Mouse (Mus musculus): Measurements from ENCODE around the gene Dsn1. TPM values are rescaled to one million over a fixed set of nuclear protein-coding genes. Genes with fewer than 3 reads are reported as not detected.

Dsn1 gene
- polyA plus RNA-seq, 1 experiment from 2014 or later: 37.9 TPM

DNA sequence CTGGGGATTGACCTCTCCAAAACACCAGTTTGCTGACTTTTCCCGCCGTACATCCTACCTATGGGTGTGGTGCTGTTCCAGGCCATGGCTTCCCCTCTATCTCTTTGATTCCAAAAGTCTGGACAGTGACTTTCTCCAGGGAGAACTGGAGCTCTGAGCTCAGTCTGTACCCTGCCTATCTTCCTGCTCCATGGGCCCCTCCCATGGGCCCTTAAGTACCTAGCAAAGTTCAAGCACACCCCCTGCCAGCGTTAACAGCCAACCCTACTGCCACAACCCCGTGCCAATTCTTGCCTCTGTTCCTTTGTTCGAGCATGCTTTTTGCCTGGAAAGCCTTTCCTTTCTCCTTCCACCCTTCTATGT is 261 bp upstream of the Dsn1 start:
- H3K9me3 ChIP-seq (ENCODE audit: low read length): no peaks in the 10 kb centered on the region
- peak overlapping the region; percentile 92 for H3K9ac ChIP-seq (replicated peaks; ENCODE audit: low read length)
- peak; percentile 42; the same call in 1 of the 2 replicates for ATAC-seq (ENCODE audit: low FRiP score, low TSS enrichment)
- peaks cover 12% of the 10 kb centered on the region; the same call in 1 of the 2 replicates for H3K36me3 ChIP-seq (ENCODE audit: insufficient read depth, low read length)
- peaks cover 18% of the 10 kb centered on the region for H3K4me1 ChIP-seq (ENCODE audit: insufficient read depth, low read length)
- H3K27me3 ChIP-seq (ENCODE audit: insufficient read depth, low read length): no peaks in the 10 kb centered on the region
- WGBS: 32% methylated on average over 5 of the region's 5 CpGs
- peak overlapping the region; percentile 79 for H3K27ac ChIP-seq (ENCODE audit: low read length)
- H3K4me3 ChIP-seq (ENCODE audit: low read length): peak overlapping the region; percentile 94
- H3K4me2 ChIP-seq (replicated peaks; ENCODE audit: low read depth, low read length): peak overlapping the region; percentile 78

DNA sequence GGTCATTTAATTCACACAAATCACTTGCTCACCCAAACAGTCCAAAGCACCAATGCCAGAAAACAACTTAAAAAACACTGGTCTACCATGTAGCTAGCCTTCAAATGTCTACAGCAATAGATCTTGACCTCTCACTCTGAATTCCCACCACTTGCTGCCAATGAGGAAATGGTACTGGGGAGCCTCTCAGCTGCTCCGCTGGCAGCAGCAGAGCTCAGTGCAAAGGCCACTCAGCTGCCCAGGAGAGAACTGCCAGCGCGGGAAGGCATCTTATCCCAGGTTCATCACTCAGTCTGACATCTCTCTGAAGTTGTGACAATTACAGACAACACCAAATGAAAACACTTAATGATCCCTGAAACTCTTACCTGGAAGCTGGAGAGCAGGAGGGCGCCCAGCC is 4.6 kb downstream of the Dsn1 start:
- Histone ChIP-seq H3K27me3 (ENCODE audit: insufficient read depth, low read length) (no peaks in the 10 kb centered on the region), H3K4me1 (ENCODE audit: insufficient read depth, low read length) (peaks cover 10% of the 10 kb centered on the region), H3K4me3 (ENCODE audit: low read length) (no peak overlapping the region), H3K9ac (replicated peaks; ENCODE audit: low read length) (no peak overlapping the region), H3K9me3 (ENCODE audit: low read length) (no peaks in the 10 kb centered on the region), H3K27ac (ENCODE audit: low read length) (no peak overlapping the region), H3K36me3 (ENCODE audit: insufficient read depth, low read length) (peaks cover 27% of the 10 kb centered on the region), H3K4me2 (replicated peaks; ENCODE audit: low read depth, low read length) (no peak overlapping the region)
- no peak for ATAC-seq (ENCODE audit: low FRiP score, low TSS enrichment)
- 88% methylated on average over 4 of the region's 4 CpGs for WGBS

DNA sequence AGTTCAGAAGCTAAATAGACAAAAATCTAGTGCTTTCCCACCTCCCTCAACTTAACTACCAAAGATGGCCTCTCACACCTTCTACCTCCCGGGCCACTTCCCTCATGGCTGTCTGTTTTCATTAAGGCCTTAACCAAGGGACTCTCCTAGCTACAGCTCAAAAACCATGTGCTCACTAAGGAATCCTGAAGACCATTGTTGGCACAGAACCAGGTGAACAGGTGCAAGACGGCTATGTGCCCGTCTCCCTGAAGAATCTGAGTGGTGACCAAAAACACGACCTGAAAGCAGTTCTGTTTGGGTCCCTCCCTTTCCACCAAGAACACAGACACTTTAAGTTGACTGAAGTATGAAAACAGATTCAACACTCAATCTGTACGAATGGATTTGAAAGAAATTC is 8.7 kb downstream of the Dsn1 start:
- H3K27me3 ChIP-seq (ENCODE audit: insufficient read depth, low read length): no peaks in the 10 kb centered on the region
- no peak overlapping the region for H3K9ac ChIP-seq (replicated peaks; ENCODE audit: low read length)
- H3K36me3 ChIP-seq (ENCODE audit: insufficient read depth, low read length): peaks cover 38% of the 10 kb centered on the region
- no peaks in the 10 kb centered on the region for H3K9me3 ChIP-seq (ENCODE audit: low read length)
- no peaks in the 10 kb centered on the region for H3K4me1 ChIP-seq (ENCODE audit: insufficient read depth, low read length)
- no peak overlapping the region for H3K4me3 ChIP-seq (ENCODE audit: low read length)
- H3K4me2 ChIP-seq (replicated peaks; ENCODE audit: low read depth, low read length): no peak overlapping the region
- 85% methylated on average over 5 of the region's 5 CpGs for WGBS
- ATAC-seq (ENCODE audit: low FRiP score, low TSS enrichment): no peak
- H3K27ac ChIP-seq (ENCODE audit: low read length): no peak overlapping the region

DNA sequence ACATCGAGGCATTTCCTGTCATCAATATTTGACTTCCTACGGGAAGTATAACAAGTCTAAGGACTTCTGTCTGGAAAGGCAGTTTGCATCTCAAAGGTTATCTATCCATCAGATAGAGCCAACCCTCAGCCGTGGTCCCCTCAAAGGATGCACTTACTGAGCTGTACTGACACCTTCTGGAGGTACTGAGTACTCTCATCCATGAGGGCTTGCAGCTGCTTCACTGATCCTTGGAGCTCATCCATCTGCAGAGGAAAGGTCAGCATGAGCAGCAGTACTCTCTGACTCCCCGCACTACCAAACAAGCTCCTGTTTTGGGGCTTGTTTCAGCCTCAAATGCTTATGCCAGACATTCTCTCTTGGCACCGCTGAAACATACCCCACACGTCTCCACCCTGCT is 10.4 kb downstream of the Dsn1 start:
- ATAC-seq (ENCODE audit: low FRiP score, low TSS enrichment): no peak
- no peak overlapping the region for H3K27ac ChIP-seq (ENCODE audit: low read length)
- H3K36me3 ChIP-seq (ENCODE audit: insufficient read depth, low read length): peaks cover 38% of the 10 kb centered on the region
- H3K4me1 ChIP-seq (ENCODE audit: insufficient read depth, low read length): no peaks in the 10 kb centered on the region
- no peak overlapping the region for H3K4me3 ChIP-seq (ENCODE audit: low read length)
- H3K27me3 ChIP-seq (ENCODE audit: insufficient read depth, low read length): no peaks in the 10 kb centered on the region
- no peaks in the 10 kb centered on the region for H3K9me3 ChIP-seq (ENCODE audit: low read length)
- H3K4me2 ChIP-seq (replicated peaks; ENCODE audit: low read depth, low read length): no peak overlapping the region
- H3K9ac ChIP-seq (replicated peaks; ENCODE audit: low read length): no peak overlapping the region
- 52% methylated on average over 6 of the region's 6 CpGs for WGBS

DNA sequence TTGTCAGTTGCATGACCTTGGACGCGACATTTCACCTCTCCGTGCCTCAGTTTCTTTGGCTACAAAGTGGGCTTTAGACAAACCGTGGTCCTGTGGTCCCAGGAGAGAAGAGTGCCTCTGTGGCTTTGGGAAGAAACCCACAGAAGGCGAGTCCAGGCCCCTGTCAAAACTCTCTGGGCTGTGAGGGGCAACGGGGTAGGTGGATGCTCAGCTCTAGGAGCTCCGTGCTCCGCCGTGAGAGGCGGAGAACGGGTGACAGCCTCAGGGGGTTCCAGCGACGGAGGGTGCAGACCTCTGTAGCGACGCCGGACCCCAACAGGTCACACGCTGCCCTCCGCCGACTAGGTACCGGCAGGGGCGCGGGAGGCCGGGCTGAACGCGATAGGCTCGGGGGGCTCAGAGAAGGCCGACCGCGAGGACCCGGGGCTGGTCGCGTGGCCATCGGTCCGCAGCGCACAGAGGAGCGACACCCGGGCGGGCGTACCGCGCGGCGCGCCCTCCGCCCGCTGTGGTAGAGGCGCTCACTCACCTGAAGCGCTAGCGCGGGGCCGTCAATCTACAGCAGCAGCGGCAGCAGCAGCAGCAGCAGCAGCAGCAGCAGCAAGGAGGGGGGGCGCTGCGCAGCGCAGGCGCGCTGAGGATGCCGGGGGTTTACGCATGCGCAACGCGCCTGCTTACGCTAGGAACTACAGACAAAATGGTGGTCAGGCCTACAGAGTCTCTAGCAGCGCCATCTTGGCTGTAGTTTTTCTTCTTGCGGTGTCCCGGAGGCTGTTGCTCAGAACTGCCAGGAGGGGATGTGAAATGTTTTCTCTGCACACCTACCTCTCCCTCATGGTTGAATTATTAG is 15.3 kb downstream of the Dsn1 start, which contains the start of gene Ndrg3:
Ndrg3 (minus strand) TSS at position 587 of the 850 bp plus-strand sequence.
- Histone ChIP-seq H3K36me3 (ENCODE audit: insufficient read depth, low read length) (peaks cover 22% of the 10 kb centered on the region), H3K4me2 (replicated peaks; ENCODE audit: low read depth, low read length) (peak within 1 kb of the TSS; percentile 79), H3K27ac (ENCODE audit: low read length) (peak within 1 kb of the TSS; percentile 75; the same call in 1 of the 2 replicates), H3K4me1 (ENCODE audit: insufficient read depth, low read length) (peaks cover 14% of the 10 kb centered on the region), H3K27me3 (ENCODE audit: insufficient read depth, low read length) (no peaks in the 10 kb centered on the region), H3K9me3 (ENCODE audit: low read length) (no peaks in the 10 kb centered on the region), H3K9ac (replicated peaks; ENCODE audit: low read length) (peak within 1 kb of the TSS; percentile 90), H3K4me3 (ENCODE audit: low read length) (peak within 1 kb of the TSS; percentile 93)
- ATAC-seq (ENCODE audit: low FRiP score, low TSS enrichment): peak; percentile 96
- under 1% methylated on average over 66 of the region's 66 CpGs for WGBS

DNA sequence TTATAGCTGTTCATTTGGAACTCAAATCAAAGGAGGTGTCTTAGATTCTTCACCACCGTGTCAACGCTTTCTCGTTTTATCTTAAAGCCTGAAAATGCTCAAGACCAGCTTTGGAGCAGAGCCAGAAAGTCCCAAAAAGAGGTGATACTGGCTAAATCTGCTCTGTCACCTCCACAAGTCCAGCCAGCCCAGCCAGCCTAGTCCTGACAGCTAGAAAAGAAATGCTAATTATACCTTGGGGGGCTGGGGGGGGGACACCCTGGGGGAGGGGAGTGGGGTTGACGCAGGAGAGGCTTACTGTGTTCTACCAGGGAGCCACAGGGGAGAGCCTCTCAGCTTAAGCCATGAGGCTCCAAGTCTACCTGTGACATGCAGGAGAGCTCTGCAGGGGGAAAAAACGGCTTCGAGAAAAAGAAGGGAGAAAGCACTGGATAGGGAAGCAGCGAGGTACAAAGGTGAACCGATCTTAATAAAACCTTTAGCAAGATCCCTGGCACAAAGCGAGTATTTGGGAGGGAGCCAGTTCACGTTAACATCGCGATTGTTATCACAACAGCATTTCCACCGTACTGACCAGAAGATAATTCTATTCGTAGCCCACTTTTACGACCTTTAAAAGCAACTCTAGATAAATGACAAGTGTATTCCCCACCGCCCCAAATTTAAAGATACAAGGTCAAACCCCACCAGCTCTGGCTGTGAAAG is 16.1 kb downstream of the Dsn1 start:
- Histone ChIP-seq H3K4me3 (ENCODE audit: low read length) (peak overlapping the region; percentile 93), H3K9me3 (ENCODE audit: low read length) (no peaks in the 10 kb centered on the region), H3K4me1 (ENCODE audit: insufficient read depth, low read length) (peaks cover 14% of the 10 kb centered on the region), H3K27ac (ENCODE audit: low read length) (no peak overlapping the region), H3K27me3 (ENCODE audit: insufficient read depth, low read length) (no peaks in the 10 kb centered on the region), H3K9ac (replicated peaks; ENCODE audit: low read length) (peak overlapping the region; percentile 90), H3K4me2 (replicated peaks; ENCODE audit: low read depth, low read length) (peak overlapping the region; percentile 79), H3K36me3 (ENCODE audit: insufficient read depth, low read length) (peaks cover 16% of the 10 kb centered on the region)
- 0 out of 2 replicates have a peak, but pooled peaks have one; percentile 22 for ATAC-seq (ENCODE audit: low FRiP score, low TSS enrichment)
- WGBS: 6% methylated on average over 16 of the region's 16 CpGs

DNA sequence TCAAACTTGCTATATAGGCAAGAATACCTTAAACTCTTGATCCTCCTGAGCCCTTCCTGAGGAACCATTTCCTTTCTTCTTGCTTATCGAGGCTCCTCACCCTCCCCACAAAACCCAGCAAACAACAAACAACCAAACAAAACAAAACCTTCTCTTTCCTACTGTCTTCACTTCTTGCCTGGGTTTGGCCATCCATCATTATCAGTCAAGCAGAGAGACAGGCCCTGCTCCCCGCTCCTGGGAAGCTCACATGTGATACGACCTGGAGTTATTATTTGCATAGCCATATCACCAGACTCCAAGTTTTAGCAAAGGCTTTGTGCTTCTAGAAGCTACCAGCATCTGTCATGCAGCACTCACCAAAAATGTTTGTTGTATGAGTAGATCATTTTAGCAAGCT is 19.6 kb downstream of the Dsn1 start:
- Histone ChIP-seq H3K27ac (ENCODE audit: low read length) (no peak overlapping the region), H3K9ac (replicated peaks; ENCODE audit: low read length) (no peak overlapping the region), H3K27me3 (ENCODE audit: insufficient read depth, low read length) (no peaks in the 10 kb centered on the region), H3K4me2 (replicated peaks; ENCODE audit: low read depth, low read length) (no peak overlapping the region), H3K36me3 (ENCODE audit: insufficient read depth, low read length) (no peaks in the 10 kb centered on the region), H3K9me3 (ENCODE audit: low read length) (no peaks in the 10 kb centered on the region), H3K4me3 (ENCODE audit: low read length) (no peak overlapping the region), H3K4me1 (ENCODE audit: insufficient read depth, low read length) (peaks cover 21% of the 10 kb centered on the region)
- no peak for ATAC-seq (ENCODE audit: low FRiP score, low TSS enrichment)
- WGBS: 59% methylated on average over 3 of the region's 3 CpGs

DNA sequence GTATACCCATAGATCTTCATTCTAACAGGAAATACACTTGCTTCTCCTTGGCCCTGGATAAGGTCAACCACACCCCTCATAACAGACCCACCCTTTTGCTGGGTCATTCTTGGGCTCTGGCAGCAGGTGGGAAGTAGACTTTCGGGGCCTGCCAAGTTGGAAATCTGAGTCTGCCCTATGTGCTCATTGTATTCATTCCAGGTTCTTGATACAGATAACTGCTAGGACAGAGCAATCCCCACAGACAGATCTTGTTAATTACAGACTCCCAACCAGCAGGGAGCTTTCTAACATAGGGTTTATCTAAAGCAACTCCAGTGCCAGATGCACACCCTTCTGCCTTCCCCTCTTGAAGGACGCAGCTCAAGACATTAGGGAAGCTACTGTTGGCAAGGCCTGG is 24.1 kb downstream of the Dsn1 start:
- no peak overlapping the region for H3K4me3 ChIP-seq (ENCODE audit: low read length)
- 81% methylated on average over 2 of the region's 2 CpGs for WGBS
- ATAC-seq (ENCODE audit: low FRiP score, low TSS enrichment): no peak
- no peaks in the 10 kb centered on the region for H3K9me3 ChIP-seq (ENCODE audit: low read length)
- H3K27me3 ChIP-seq (ENCODE audit: insufficient read depth, low read length): no peaks in the 10 kb centered on the region
- no peak overlapping the region for H3K9ac ChIP-seq (replicated peaks; ENCODE audit: low read length)
- H3K4me1 ChIP-seq (ENCODE audit: insufficient read depth, low read length): peaks cover 9% of the 10 kb centered on the region
- H3K27ac ChIP-seq (ENCODE audit: low read length): no peak overlapping the region
- H3K4me2 ChIP-seq (replicated peaks; ENCODE audit: low read depth, low read length): no peak overlapping the region
- no peaks in the 10 kb centered on the region for H3K36me3 ChIP-seq (ENCODE audit: insufficient read depth, low read length)

DNA sequence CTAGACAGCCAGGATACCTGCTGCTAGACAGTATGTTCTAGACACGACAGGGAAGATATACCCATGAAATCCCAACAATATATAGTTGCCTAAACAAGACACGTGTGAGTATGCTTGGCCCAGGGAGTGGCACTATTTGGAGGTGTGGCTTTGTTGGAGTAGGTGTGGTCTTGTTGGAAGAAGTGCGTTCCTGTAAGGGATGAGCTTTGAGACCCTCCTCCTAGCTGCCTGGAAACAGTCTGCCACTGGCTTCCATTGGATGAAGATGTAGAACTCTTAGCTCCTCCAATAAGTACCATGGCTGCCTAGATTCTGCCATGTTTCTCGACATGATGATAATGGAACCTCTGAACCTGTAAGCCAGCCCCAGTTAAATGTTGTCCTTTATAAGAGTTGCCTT is 25.7 kb downstream of the Dsn1 start:
- Histone ChIP-seq H3K27me3 (ENCODE audit: insufficient read depth, low read length) (no peaks in the 10 kb centered on the region), H3K4me1 (ENCODE audit: insufficient read depth, low read length) (peaks cover 12% of the 10 kb centered on the region), H3K4me2 (replicated peaks; ENCODE audit: low read depth, low read length) (no peak overlapping the region), H3K9me3 (ENCODE audit: low read length) (no peaks in the 10 kb centered on the region), H3K36me3 (ENCODE audit: insufficient read depth, low read length) (no peaks in the 10 kb centered on the region), H3K4me3 (ENCODE audit: low read length) (no peak overlapping the region), H3K27ac (ENCODE audit: low read length) (no peak overlapping the region), H3K9ac (replicated peaks; ENCODE audit: low read length) (no peak overlapping the region)
- no peak for ATAC-seq (ENCODE audit: low FRiP score, low TSS enrichment)
- WGBS: 86% methylated on average over 4 of the region's 4 CpGs

DNA sequence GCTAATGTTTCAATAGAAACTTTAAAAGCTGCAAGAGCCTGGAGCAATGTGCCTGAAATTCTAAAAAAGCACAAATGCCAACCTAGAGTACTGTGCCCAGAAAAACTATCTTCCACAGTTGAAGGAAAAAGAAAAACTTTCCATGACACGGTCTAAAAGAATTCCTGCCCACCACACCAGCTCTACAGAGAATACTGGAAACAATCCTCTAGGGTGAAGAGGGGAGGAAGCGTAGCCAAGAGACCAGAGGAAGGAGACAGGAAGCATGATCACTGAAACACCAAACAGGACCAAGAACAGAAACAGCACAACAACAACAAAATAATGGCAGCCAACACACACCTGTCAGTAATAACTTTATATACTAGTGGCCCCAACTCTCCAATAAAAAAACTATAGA is 26.9 kb downstream of the Dsn1 start:
- Histone ChIP-seq H3K27me3 (ENCODE audit: insufficient read depth, low read length) (no peaks in the 10 kb centered on the region), H3K36me3 (ENCODE audit: insufficient read depth, low read length) (no peaks in the 10 kb centered on the region), H3K9me3 (ENCODE audit: low read length) (no peaks in the 10 kb centered on the region), H3K4me2 (replicated peaks; ENCODE audit: low read depth, low read length) (no peak overlapping the region), H3K9ac (replicated peaks; ENCODE audit: low read length) (no peak overlapping the region), H3K27ac (ENCODE audit: low read length) (no peak overlapping the region), H3K4me1 (ENCODE audit: insufficient read depth, low read length) (peaks cover 13% of the 10 kb centered on the region; the same call in 1 of the 2 replicates), H3K4me3 (ENCODE audit: low read length) (no peak overlapping the region)
- WGBS: 74% methylated on average over 2 of the region's 2 CpGs
- no peak for ATAC-seq (ENCODE audit: low FRiP score, low TSS enrichment)

Data from kidney, embryonic 16.5 days (tissue).